Mouse (Mus musculus): Measurements from ENCODE around the gene Gm8439. TPM values are rescaled to one million over a fixed set of nuclear protein-coding genes. Genes with fewer than 3 reads are reported as not detected.
A peak's percentile ranks its signal among the peaks of the same experiment; 100 is the strongest.
"Not testable (repeated sequence)": the region's sequence is repeated elsewhere in the genome, so short reads cannot be mapped to it uniquely, and the experiment has no call there.

Gene Gm8439
- polyA plus RNA-seq, 1 experiment from 2014 or later: not detected

GRCm38 (mm10) chr4:120586986-120587385 is 1.6 kb upstream of the Gm8439 start:
- no peak overlapping the region for H3K9ac ChIP-seq (replicated peaks; ENCODE audit: low read depth)
- no peak overlapping the region for H3K4me2 ChIP-seq (replicated peaks; ENCODE audit: low read depth, low read length)

GRCm38 (mm10) chr4:120589070-120589469 is 525 bp downstream of the Gm8439 start:
- DNase-seq (ENCODE audit: low spot score) (peak; percentile 18), ATAC-seq (no peak)
- 19% methylated on average over 3 of the region's 3 CpGs for WGBS
- Histone ChIP-seq H3K9me3 (ENCODE audit: low read length) (no peaks in the 10 kb centered on the region), H3K27me3 (replicated peaks; ENCODE audit: insufficient read depth, low read length) (no peaks in the 10 kb centered on the region), H3K4me3 (ENCODE audit: low read depth, low read length) (no peak overlapping the region), H3K9ac (replicated peaks; ENCODE audit: low read depth) (no peak overlapping the region), H3K4me2 (replicated peaks; ENCODE audit: low read depth, low read length) (0 out of 2 replicates have a peak overlapping the region, but pooled peaks have one; percentile 5), H3K4me1 (ENCODE audit: insufficient read depth, low read depth, low read length) (peaks cover 3% of the 10 kb centered on the region; the same call in 1 of the 2 replicates), H3K36me3 (ENCODE audit: insufficient read depth, low read length) (no peaks in the 10 kb centered on the region), H3K27ac (ENCODE audit: low read length) (no peak overlapping the region)
- TF ChIP-seq EP300 (IDR thresholded peaks at IDR 0.05): no peak
- TF ChIP-seq CTCF (IDR thresholded peaks at IDR 0.05): no peak

More at GRCm38 (mm10) chr4:120586986-120587385, 1.6 kb upstream of the Gm8439 start:
- ATAC-seq (no peak), DNase-seq (ENCODE audit: low spot score) (no peak)
- Histone ChIP-seq H3K4me1 (ENCODE audit: insufficient read depth, low read depth, low read length) (peaks cover 3% of the 10 kb centered on the region; the same call in 1 of the 2 replicates), H3K27me3 (replicated peaks; ENCODE audit: insufficient read depth, low read length) (no peaks in the 10 kb centered on the region), H3K4me3 (ENCODE audit: low read depth, low read length) (no peak overlapping the region), H3K36me3 (ENCODE audit: insufficient read depth, low read length) (no peaks in the 10 kb centered on the region), H3K9me3 (ENCODE audit: low read length) (no peaks in the 10 kb centered on the region), H3K27ac (ENCODE audit: low read length) (no peak overlapping the region)
- no peak for TF ChIP-seq EP300 (IDR thresholded peaks at IDR 0.05)
- no peak for TF ChIP-seq CTCF (IDR thresholded peaks at IDR 0.05)
- 65% methylated on average over 1 of the region's 1 CpGs for WGBS

GRCm38 (mm10) chr4:120589815-120590422 is 1.4 kb downstream of the Gm8439 start:
- Histone ChIP-seq H3K27me3 (replicated peaks; ENCODE audit: insufficient read depth, low read length) (no peaks in the 10 kb centered on the region), H3K27ac (ENCODE audit: low read length) (no peak overlapping the region), H3K4me1 (ENCODE audit: insufficient read depth, low read depth, low read length) (peaks cover 3% of the 10 kb centered on the region; the same call in 1 of the 2 replicates), H3K9me3 (ENCODE audit: low read length) (no peaks in the 10 kb centered on the region), H3K4me3 (ENCODE audit: low read depth, low read length) (no peak overlapping the region), H3K4me2 (replicated peaks; ENCODE audit: low read depth, low read length) (peak overlapping the region; percentile 29; the same call in 1 of the 2 replicates), H3K36me3 (ENCODE audit: insufficient read depth, low read length) (no peaks in the 10 kb centered on the region), H3K9ac (replicated peaks; ENCODE audit: low read depth) (no peak overlapping the region)
- TF ChIP-seq EP300 (IDR thresholded peaks at IDR 0.05) (no peak), CTCF (IDR thresholded peaks at IDR 0.05) (peak; percentile 93)
- ATAC-seq (peak; percentile 94), DNase-seq (ENCODE audit: low spot score) (peak; percentile 92)
- 23% methylated on average over 5 of the region's 5 CpGs for WGBS

- peaks cover 3% of the 10 kb centered on the region; the same call in 1 of the 2 replicates for H3K4me1 ChIP-seq (ENCODE audit: insufficient read depth, low read depth, low read length)
- ATAC-seq (no peak), DNase-seq (ENCODE audit: low spot score) (no peak)
- no peak overlapping the region for H3K27ac ChIP-seq (ENCODE audit: low read length)
- H3K36me3 ChIP-seq (ENCODE audit: insufficient read depth, low read length): no peaks in the 10 kb centered on the region
- WGBS: 85% methylated on average over 4 of the region's 4 CpGs
- no peak overlapping the region for H3K4me3 ChIP-seq (ENCODE audit: low read depth, low read length)
- H3K4me2 ChIP-seq (replicated peaks; ENCODE audit: low read depth, low read length): no peak overlapping the region
- TF ChIP-seq EP300 (IDR thresholded peaks at IDR 0.05) (no peak), CTCF (IDR thresholded peaks at IDR 0.05) (no peak)
- H3K9ac ChIP-seq (replicated peaks; ENCODE audit: low read depth): no peak overlapping the region
- no peaks in the 10 kb centered on the region for H3K27me3 ChIP-seq (replicated peaks; ENCODE audit: insufficient read depth, low read length)
- H3K9me3 ChIP-seq (ENCODE audit: low read length): no peaks in the 10 kb centered on the region
Observed at GRCm38 (mm10) chr4:120590973-120591372, 2.4 kb downstream of the Gm8439 start.

- 89% methylated on average over 1 of the region's 1 CpGs for WGBS
- not testable (repeated sequence) for ATAC-seq
Observed at GRCm38 (mm10) chr4:120596210-120596609, 7.7 kb downstream of the Gm8439 start.

GRCm38 (mm10) chr4:120598922-120599321 is 10.4 kb downstream of the Gm8439 start:
- TF ChIP-seq CTCF (IDR thresholded peaks at IDR 0.05) (no peak), EP300 (IDR thresholded peaks at IDR 0.05) (no peak)

More at GRCm38 (mm10) chr4:120596210-120596609, 7.7 kb downstream of the Gm8439 start:
- not testable (repeated sequence) for H3K27ac ChIP-seq (ENCODE audit: low read length); H3K36me3 ChIP-seq (ENCODE audit: insufficient read depth, low read length); H3K4me2 ChIP-seq (replicated peaks; ENCODE audit: low read depth, low read length); H3K4me3 ChIP-seq (ENCODE audit: low read depth, low read length); H3K9ac ChIP-seq (replicated peaks; ENCODE audit: low read depth); H3K9me3 ChIP-seq (ENCODE audit: low read length); H3K4me1 ChIP-seq (ENCODE audit: insufficient read depth, low read depth, low read length); H3K27me3 ChIP-seq (replicated peaks; ENCODE audit: insufficient read depth, low read length); DNase-seq (ENCODE audit: low spot score)

More at GRCm38 (mm10) chr4:120598922-120599321, 10.4 kb downstream of the Gm8439 start:
- no peak for DNase-seq (ENCODE audit: low spot score)
- no peaks in the 10 kb centered on the region for H3K36me3 ChIP-seq (ENCODE audit: insufficient read depth, low read length)
- H3K4me1 ChIP-seq (ENCODE audit: insufficient read depth, low read depth, low read length): no peaks in the 10 kb centered on the region
- H3K4me3 ChIP-seq (ENCODE audit: low read depth, low read length): no peak overlapping the region
- H3K4me2 ChIP-seq (replicated peaks; ENCODE audit: low read depth, low read length): no peak overlapping the region
- H3K27me3 ChIP-seq (replicated peaks; ENCODE audit: insufficient read depth, low read length): no peaks in the 10 kb centered on the region
- no peak overlapping the region for H3K9ac ChIP-seq (replicated peaks; ENCODE audit: low read depth)
- no peak for ATAC-seq
- no peaks in the 10 kb centered on the region for H3K9me3 ChIP-seq (ENCODE audit: low read length)
- H3K27ac ChIP-seq (ENCODE audit: low read length): no peak overlapping the region
- WGBS: 38% methylated on average over 2 of the region's 2 CpGs
